Mouse (Mus musculus) midbrain, embryonic 11.5 days (tissue): ENCODE measurements around the gene Olfr173. TPM values are rescaled to one million over a fixed set of nuclear protein-coding genes. Genes with fewer than 3 reads are reported as not detected.
A peak's percentile ranks its signal among the peaks of the same experiment; 100 is the strongest.

ENCODE experiments used
- ATAC-seq: fragments of 200-750 bp; cut with Nextera tagmentation; 2 replicates; pipeline ENCODE4 v1.8.0; 2017; ENCODE audit warnings: moderate TSS enrichment, moderate library complexity; ENCODE audit not compliant: low FRiP score
- DNase-seq: peaks from one replicate; pipeline ENCODE4 v3.0.0; 2015; ENCODE audit warnings: low spot score; ENCODE audit errors: missing footprints
- H3K27ac ChIP-seq: fragments of 300-500 bp; sonication (generic); 2 replicates; pipeline ENCODE4 v1.5.1; 2014; ENCODE audit warnings: low read depth, low read length
- H3K27me3 ChIP-seq: fragments of 300-500 bp; sonication (generic); 2 replicates; pipeline ENCODE4 v1.6.1; 2014; ENCODE audit warnings: mild to moderate bottlenecking, low read length, moderate library complexity, mixed read lengths; ENCODE audit not compliant: control insufficient read depth, insufficient read depth
- H3K36me3 ChIP-seq: fragments of 300-500 bp; sonication (generic); 2 replicates; pipeline ENCODE4 v1.6.1; 2014; ENCODE audit warnings: mild to moderate bottlenecking, low read length, moderate library complexity, mixed read lengths; ENCODE audit not compliant: control insufficient read depth, insufficient read depth
- H3K4me1 ChIP-seq: fragments of 300-500 bp; sonication (generic); 2 replicates; pipeline ENCODE4 v1.6.1; 2014; ENCODE audit warnings: low read length; ENCODE audit not compliant: control insufficient read depth, insufficient read depth
- H3K4me2 ChIP-seq: fragments of 300-500 bp; sonication (generic); 2 replicates; pipeline ENCODE4 v1.6.1; 2014; ENCODE audit warnings: mild to moderate bottlenecking, moderate library complexity
- H3K4me3 ChIP-seq: fragments of 300-500 bp; sonication (generic); 2 replicates; pipeline ENCODE4 v1.5.1; 2014; ENCODE audit warnings: low read depth, low read length
- H3K9ac ChIP-seq: fragments of 300-500 bp; sonication (generic); 2 replicates; pipeline ENCODE4 v1.6.1; 2014; ENCODE audit warnings: low read length
- H3K9me3 ChIP-seq: fragments of 300-500 bp; sonication (generic); 2 replicates; pipeline ENCODE4 v1.6.1; 2016; ENCODE audit warnings: low read length; ENCODE audit not compliant: control insufficient read depth
- WGBS: fragments of 180-500 bp; shearing (Covaris S2); extraction: QIAGEN DNeasy Blood & Tissue Kit; methylation state at CpG from one replicate; pipeline ENCODE4 v1.1.7; 2014; 5-methylcytosine and 5-hydroxymethylcytosine counted together
- microRNA-seq: library from miRNA; unstranded; fragments of <30 nt; microRNA quantifications from one replicate; pipeline ENCODE4, GENCODE M21; 2017
- polyA plus RNA-seq: library from polyadenylated mRNA; unstranded; fragments of >200 nt; fragmentation: Nextera tagmentation; extraction: Ambion mirVana; gene quantifications from 2 replicates; pipeline ENCODE4 v1.2.1, GENCODE M21; 2014

Gene Olfr173
- not detected in 2 replicates for polyA plus RNA-seq

DNA sequence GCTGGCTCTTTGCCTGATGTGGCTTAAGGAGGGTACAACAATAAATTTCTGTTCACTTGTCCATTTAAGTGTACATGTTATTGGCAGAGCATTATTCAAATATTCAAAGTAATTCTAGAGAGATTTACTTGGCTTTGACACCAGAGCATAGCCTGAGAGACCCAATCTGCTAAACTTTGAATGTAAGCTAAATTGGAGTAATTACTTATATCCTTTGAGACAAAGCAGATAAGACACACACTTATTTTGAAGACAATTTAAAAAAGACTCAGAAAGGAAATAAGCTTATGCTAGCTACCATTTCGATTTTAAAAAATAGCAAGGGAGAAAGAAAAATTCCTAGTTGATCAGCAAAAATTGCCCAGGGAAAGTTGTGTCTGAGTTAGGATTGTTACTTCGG, at the start of gene Olfr173:
TSS of gene Olfr173 (minus strand) at position 101 of the 400 bp plus-strand sequence.
- DNase-seq (no peak), ATAC-seq (no peak)
- H3K27ac ChIP-seq: no peak within 1 kb of the TSS
- H3K27me3 ChIP-seq: no peaks in the 10 kb centered on the region
- 83% methylated on average over 2 of the region's 2 CpGs for WGBS
- no peak within 1 kb of the TSS for H3K4me3 ChIP-seq
- no peaks in the 10 kb centered on the region for H3K9me3 ChIP-seq
- H3K4me2 ChIP-seq: no peak within 1 kb of the TSS
- no peak within 1 kb of the TSS for H3K9ac ChIP-seq
- H3K36me3 ChIP-seq: no peaks in the 10 kb centered on the region
- no peaks in the 10 kb centered on the region for H3K4me1 ChIP-seq

DNA sequence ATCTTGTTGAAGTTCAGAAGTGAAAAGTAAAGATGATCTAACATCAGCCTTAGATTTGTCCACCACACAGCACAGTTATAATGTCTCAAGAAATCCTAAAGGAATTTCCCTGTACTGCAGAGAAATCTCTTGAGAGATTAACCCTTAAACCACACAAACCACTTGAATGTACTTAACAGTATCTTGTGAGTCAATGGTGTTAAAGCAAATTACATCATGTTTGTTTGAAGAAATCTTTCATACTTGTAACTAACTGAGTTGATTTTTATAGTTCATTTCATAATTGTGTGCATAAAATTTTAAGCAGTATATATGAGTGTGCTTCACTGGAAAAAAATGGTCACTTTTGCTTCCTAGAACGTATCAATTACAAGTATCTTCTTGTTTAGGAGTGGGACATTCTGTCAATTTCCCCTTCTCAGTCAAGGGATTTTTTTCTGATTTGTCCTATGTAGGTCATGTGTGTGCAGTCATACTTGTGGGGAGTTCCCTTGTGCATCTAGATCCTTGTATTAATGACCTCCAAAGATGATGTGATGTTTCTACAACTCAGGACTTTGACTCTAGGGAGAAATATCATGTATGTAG, 26.8 kb upstream of the Olfr173 start, which contains the start of gene Olfr175-ps1:
TSS of gene Olfr175-ps1 (minus strand) at position 51 of the 588 bp plus-strand sequence.
- H3K9ac ChIP-seq: no peak within 1 kb of the TSS
- H3K27me3 ChIP-seq: no peaks in the 10 kb centered on the region
- WGBS: 91% methylated on average over 1 of the region's 1 CpGs
- DNase-seq (no peak), ATAC-seq (no peak)
- H3K4me2 ChIP-seq: no peak within 1 kb of the TSS
- H3K4me1 ChIP-seq: no peaks in the 10 kb centered on the region
- H3K27ac ChIP-seq: no peak within 1 kb of the TSS
- no peak within 1 kb of the TSS for H3K4me3 ChIP-seq
- H3K9me3 ChIP-seq: no peaks in the 10 kb centered on the region
- no peaks in the 10 kb centered on the region for H3K36me3 ChIP-seq

- H3K9ac ChIP-seq: no peak within 1 kb of the TSS
- ATAC-seq: no peak
- 79% methylated on average over 1 of the region's 1 CpGs for WGBS
- no peak within 1 kb of the TSS for H3K4me2 ChIP-seq
- H3K27me3 ChIP-seq: no peaks in the 10 kb centered on the region
- H3K27ac ChIP-seq: no peak within 1 kb of the TSS
- no peaks in the 10 kb centered on the region for H3K4me1 ChIP-seq
- H3K9me3 ChIP-seq: no peaks in the 10 kb centered on the region
- H3K36me3 ChIP-seq: no peaks in the 10 kb centered on the region
- DNase-seq: no peak
- no peak within 1 kb of the TSS for H3K4me3 ChIP-seq
These were observed 37.0 kb downstream of the Olfr173 start, which contains the start of gene Olfr172 for GRCm38 (mm10) chr16:58763076-58763475. Olfr172 (minus strand) TSS chr16:58763176.

- no peak overlapping the region for H3K4me3 ChIP-seq
- no peak for ATAC-seq
- H3K4me2 ChIP-seq: no peak overlapping the region
- H3K36me3 ChIP-seq: no peaks in the 10 kb centered on the region
- no peak overlapping the region for H3K9ac ChIP-seq
- H3K27ac ChIP-seq: no peak overlapping the region
- no peaks in the 10 kb centered on the region for H3K9me3 ChIP-seq
- DNase-seq: no peak
- H3K4me1 ChIP-seq: no peaks in the 10 kb centered on the region
- no peaks in the 10 kb centered on the region for H3K27me3 ChIP-seq
These were observed 43.9 kb downstream of the Olfr173 start for GRCm38 (mm10) chr16:58756191-58756590.

- Histone ChIP-seq H3K9ac (no peak overlapping the region), H3K4me2 (no peak overlapping the region), H3K36me3 (no peaks in the 10 kb centered on the region), H3K27ac (no peak overlapping the region), H3K4me3 (no peak overlapping the region), H3K27me3 (no peaks in the 10 kb centered on the region), H3K4me1 (no peaks in the 10 kb centered on the region), H3K9me3 (no peaks in the 10 kb centered on the region)
- 23% methylated on average over 1 of the region's 1 CpGs for WGBS
- ATAC-seq (peak; percentile 38; the same call in 1 of the 2 replicates), DNase-seq (no peak)
These were observed 48.8 kb downstream of the Olfr173 start for GRCm38 (mm10) chr16:58751314-58751713.

- Histone ChIP-seq H3K4me3 (no peak overlapping the region), H3K9me3 (no peaks in the 10 kb centered on the region), H3K4me1 (no peaks in the 10 kb centered on the region), H3K4me2 (no peak overlapping the region), H3K27ac (no peak overlapping the region), H3K27me3 (no peaks in the 10 kb centered on the region), H3K9ac (no peak overlapping the region), H3K36me3 (no peaks in the 10 kb centered on the region)
- DNase-seq (no peak), ATAC-seq (no peak)
- WGBS: 77% methylated on average over 4 of the region's 4 CpGs
These were observed 53.4 kb downstream of the Olfr173 start for GRCm38 (mm10) chr16:58746715-58747114.

Small RNA genes within 50 kb of the gene (microRNA-seq; reads per million reads assigned to microRNA genes)
- not detected for gene Gm27564

Other genes starting within 250 kb of the Olfr173 start
- not detected in 2 replicates for gene Gm813, start 183.3 kb downstream of the Olfr173 start, polyA plus RNA-seq
- not detected in 2 replicates for gene E330017A01Rik, start 161.5 kb downstream of the Olfr173 start, polyA plus RNA-seq
- 16.7 and 17.6 TPM in 2 replicates for gene Cpox, start 130.0 kb downstream of the Olfr173 start, polyA plus RNA-seq
- 0.10 TPM in 1 of 2 replicates, not detected in the other for gene Gpr15, start 81.2 kb downstream of the Olfr173 start, polyA plus RNA-seq
- 125 and 137 TPM in 2 replicates for gene Cldnd1, start 72.4 kb downstream of the Olfr173 start, polyA plus RNA-seq
- gene Olfr172, start 37.1 kb downstream of the Olfr173 start, polyA plus RNA-seq: not detected in 2 replicates
- not detected in 2 replicates for gene Olfr175-ps1, start 26.5 kb upstream of the Olfr173 start, polyA plus RNA-seq
- gene Olfr177, start 74.5 kb upstream of the Olfr173 start, polyA plus RNA-seq: not detected in 2 replicates
- not detected in 2 replicates for gene Olfr178, start 91.8 kb upstream of the Olfr173 start, polyA plus RNA-seq
- not detected in 2 replicates for gene Olfr181, start 128.5 kb upstream of the Olfr173 start, polyA plus RNA-seq
- gene Olfr180, start 129.1 kb upstream of the Olfr173 start, polyA plus RNA-seq: not detected in 2 replicates
- gene Olfr183, start 195.1 kb upstream of the Olfr173 start, polyA plus RNA-seq: not detected in 2 replicates
- not detected in 2 replicates for gene Olfr186, start 230.0 kb upstream of the Olfr173 start, polyA plus RNA-seq
- not detected in 2 replicates for gene Olfr187, start 239.5 kb upstream of the Olfr173 start, polyA plus RNA-seq